Mouse (Mus musculus): Measurements from ENCODE around the gene Slc44a1. TPM values are rescaled to one million over a fixed set of nuclear protein-coding genes. Genes with fewer than 3 reads are reported as not detected.

Gene Slc44a1
- total RNA-seq, 1 experiment from 2014 or later: 63.9 TPM

GRCm38 (mm10) chr4:53422799-53423198 lies 17.4 kb upstream of the Slc44a1 start:
- ATAC-seq (ENCODE audit: extremely low read depth, insufficient number of reproducible peaks, low FRiP score, poor library complexity, severe bottlenecking): no peak

- ATAC-seq (ENCODE audit: extremely low read depth, insufficient number of reproducible peaks, low FRiP score, poor library complexity, severe bottlenecking): no peak
These were observed 13.1 kb upstream of the Slc44a1 start for GRCm38 (mm10) chr4:53427120-53427519.

- no peak for ATAC-seq (ENCODE audit: extremely low read depth, insufficient number of reproducible peaks, low FRiP score, poor library complexity, severe bottlenecking)
These were observed 9.7 kb upstream of the Slc44a1 start for GRCm38 (mm10) chr4:53430522-53430921.

- no peak for ATAC-seq (ENCODE audit: extremely low read depth, insufficient number of reproducible peaks, low FRiP score, poor library complexity, severe bottlenecking)
These were observed 8.5 kb upstream of the Slc44a1 start for GRCm38 (mm10) chr4:53431585-53432234.

GRCm38 (mm10) chr4:53437110-53437755 lies 3.0 kb upstream of the Slc44a1 start:
- ATAC-seq (ENCODE audit: extremely low read depth, insufficient number of reproducible peaks, low FRiP score, poor library complexity, severe bottlenecking): no peak

- ATAC-seq (ENCODE audit: extremely low read depth, insufficient number of reproducible peaks, low FRiP score, poor library complexity, severe bottlenecking): no peak
These were observed 1.8 kb upstream of the Slc44a1 start for GRCm38 (mm10) chr4:53438386-53438785.

- no peak for ATAC-seq (ENCODE audit: extremely low read depth, insufficient number of reproducible peaks, low FRiP score, poor library complexity, severe bottlenecking)
These were observed 1.3 kb upstream of the Slc44a1 start for GRCm38 (mm10) chr4:53438836-53439480.

GRCm38 (mm10) chr4:53439636-53440009 lies 590 bp upstream of the Slc44a1 start:
- ATAC-seq (ENCODE audit: extremely low read depth, insufficient number of reproducible peaks, low FRiP score, poor library complexity, severe bottlenecking): peak; percentile 3; the same call in 1 of the 2 replicates

GRCm38 (mm10) chr4:53440816-53441571 lies 781 bp downstream of the Slc44a1 start:
- 0 out of 2 replicates have a peak, but pooled peaks have one; percentile 7 for ATAC-seq (ENCODE audit: extremely low read depth, insufficient number of reproducible peaks, low FRiP score, poor library complexity, severe bottlenecking)

GRCm38 (mm10) chr4:53441683-53442082 lies 1.5 kb downstream of the Slc44a1 start:
- ATAC-seq (ENCODE audit: extremely low read depth, insufficient number of reproducible peaks, low FRiP score, poor library complexity, severe bottlenecking): no peak

GRCm38 (mm10) chr4:53446216-53446615 lies 6.0 kb downstream of the Slc44a1 start:
- no peak for ATAC-seq (ENCODE audit: extremely low read depth, insufficient number of reproducible peaks, low FRiP score, poor library complexity, severe bottlenecking)

GRCm38 (mm10) chr4:53447773-53448172 lies 7.6 kb downstream of the Slc44a1 start:
- no peak for ATAC-seq (ENCODE audit: extremely low read depth, insufficient number of reproducible peaks, low FRiP score, poor library complexity, severe bottlenecking)

- no peak for ATAC-seq (ENCODE audit: extremely low read depth, insufficient number of reproducible peaks, low FRiP score, poor library complexity, severe bottlenecking)
These were observed 10.5 kb downstream of the Slc44a1 start for GRCm38 (mm10) chr4:53450736-53451135.

GRCm38 (mm10) chr4:53451887-53452286 lies 11.7 kb downstream of the Slc44a1 start:
- ATAC-seq (ENCODE audit: extremely low read depth, insufficient number of reproducible peaks, low FRiP score, poor library complexity, severe bottlenecking): peak; percentile 70

GRCm38 (mm10) chr4:53452457-53452856 lies 12.2 kb downstream of the Slc44a1 start:
- no peak for ATAC-seq (ENCODE audit: extremely low read depth, insufficient number of reproducible peaks, low FRiP score, poor library complexity, severe bottlenecking)

GRCm38 (mm10) chr4:53452976-53453889 lies 13.0 kb downstream of the Slc44a1 start:
- no peak for ATAC-seq (ENCODE audit: extremely low read depth, insufficient number of reproducible peaks, low FRiP score, poor library complexity, severe bottlenecking)

GRCm38 (mm10) chr4:53455885-53456284 lies 15.7 kb downstream of the Slc44a1 start:
- no peak for ATAC-seq (ENCODE audit: extremely low read depth, insufficient number of reproducible peaks, low FRiP score, poor library complexity, severe bottlenecking)

- no peak for ATAC-seq (ENCODE audit: extremely low read depth, insufficient number of reproducible peaks, low FRiP score, poor library complexity, severe bottlenecking)
These were observed 16.4 kb downstream of the Slc44a1 start for GRCm38 (mm10) chr4:53456570-53456969.
